Mouse (Mus musculus) induced T-regulatory cell, adult 2 months (primary cell): Measurements from ENCODE around the gene Dgki.

Experiments used
- DNase-seq: peaks from one replicate; pipeline ENCODE4 v3.0.0-alpha.2; 2012; ENCODE audit warnings: low read depth

Dgki gene

DNA sequence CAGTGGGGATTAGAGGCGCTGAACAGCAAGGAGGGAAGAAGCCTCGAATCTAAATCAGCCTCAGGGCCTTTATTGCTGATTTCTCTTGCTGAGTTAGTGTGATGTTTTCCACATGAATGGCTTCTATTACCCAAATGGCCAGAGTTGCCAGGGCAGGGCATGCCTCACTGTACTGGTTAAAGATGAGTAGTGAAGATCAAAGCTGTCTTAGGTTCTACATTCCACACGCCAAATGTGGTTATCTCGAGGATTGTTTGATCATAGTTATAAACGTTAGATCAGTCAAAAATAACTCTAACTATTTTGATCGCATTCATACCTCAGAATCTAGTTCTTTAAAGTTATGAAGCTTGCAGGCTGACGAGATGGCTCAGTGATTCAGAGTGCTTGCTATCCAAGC, 59.8 kb downstream of the Dgki start:
- DNase-seq: no peak

DNA sequence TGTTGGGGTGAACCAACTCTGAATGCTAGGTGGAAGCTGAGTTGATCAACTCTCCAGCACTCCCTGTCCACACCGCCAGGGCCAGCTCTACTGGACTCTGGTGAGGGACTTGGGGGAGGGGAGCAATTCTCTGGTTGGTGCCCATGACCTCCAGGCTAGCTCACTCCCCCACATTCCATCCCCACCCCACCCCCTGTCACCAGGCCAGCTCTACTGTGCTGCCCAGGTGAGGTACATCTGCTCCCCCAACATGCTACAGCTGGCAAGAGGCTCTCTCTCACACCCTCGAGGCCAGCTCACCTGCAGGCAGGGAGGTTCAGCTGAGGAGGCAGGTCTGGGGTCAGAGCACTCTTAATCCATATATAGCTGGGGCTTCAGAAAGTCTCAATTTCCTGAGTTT, 63.1 kb downstream of the Dgki start:
- DNase-seq: no peak

DNA sequence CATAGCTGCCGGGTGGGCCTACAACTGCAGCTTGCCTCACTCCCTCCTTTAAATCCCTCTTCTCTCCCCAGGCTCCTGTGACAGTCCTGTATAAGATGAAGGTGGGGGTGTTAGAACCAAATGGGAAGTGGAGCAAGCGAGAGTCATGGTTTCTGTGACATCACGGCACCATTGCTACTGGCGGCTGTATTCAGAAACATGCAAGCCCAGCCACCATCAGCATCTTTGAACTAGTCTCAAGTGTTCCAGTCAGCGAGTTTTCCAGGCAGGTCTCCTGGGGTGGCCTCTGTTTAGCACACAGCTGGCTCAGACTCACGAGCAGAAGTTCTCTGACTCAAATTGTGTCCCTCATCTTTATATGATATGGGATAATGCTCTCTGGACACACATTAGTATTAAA, 68.8 kb downstream of the Dgki start:
- DNase-seq: no peak

DNA sequence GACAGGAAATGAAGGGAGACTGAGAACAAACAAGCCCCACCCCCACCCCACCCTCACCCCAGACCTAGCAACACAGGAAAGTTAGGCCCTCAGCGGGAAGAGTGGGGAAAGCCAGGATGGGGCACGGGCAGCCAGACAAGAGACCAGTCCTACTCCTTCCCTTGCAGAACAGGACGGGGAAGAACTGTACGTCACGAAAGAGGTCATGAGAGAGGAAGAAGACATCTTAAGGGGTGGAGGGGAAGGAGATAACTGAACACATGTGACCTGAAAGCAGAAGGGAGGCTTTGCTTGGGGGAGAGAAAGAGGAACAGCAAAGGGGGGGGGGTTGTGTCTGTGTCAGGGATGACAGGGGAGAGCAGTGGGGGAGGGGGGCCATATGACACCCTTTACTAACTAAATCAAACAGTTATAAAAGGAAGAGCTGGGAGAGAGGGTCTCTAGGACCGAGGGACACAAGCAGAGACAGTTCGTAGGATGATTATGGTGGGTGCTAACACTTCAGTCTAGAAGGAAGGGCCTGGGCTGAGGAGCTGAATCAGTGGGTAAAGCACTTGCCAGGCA, 77.0 kb downstream of the Dgki start:
- DNase-seq: no peak

DNA sequence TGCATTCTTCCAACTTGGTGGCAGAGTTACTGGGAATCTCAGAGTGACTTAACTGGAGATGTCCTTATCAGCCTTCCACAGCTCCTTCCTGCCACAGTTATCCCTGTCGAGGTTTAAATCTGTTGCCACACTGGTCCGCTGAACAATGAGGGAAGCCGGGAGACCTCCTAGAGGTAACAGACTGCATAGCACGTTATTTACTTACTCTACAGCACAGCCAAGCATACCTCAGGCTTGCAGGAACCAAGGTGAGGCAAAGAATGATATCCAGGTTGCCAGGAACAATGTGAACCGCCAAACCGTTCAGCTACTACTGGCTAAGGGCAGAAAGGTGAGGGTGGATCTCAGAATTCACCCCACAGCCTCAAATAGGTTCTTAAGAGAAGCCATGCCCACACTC, 78.0 kb downstream of the Dgki start:
- DNase-seq: no peak

DNA sequence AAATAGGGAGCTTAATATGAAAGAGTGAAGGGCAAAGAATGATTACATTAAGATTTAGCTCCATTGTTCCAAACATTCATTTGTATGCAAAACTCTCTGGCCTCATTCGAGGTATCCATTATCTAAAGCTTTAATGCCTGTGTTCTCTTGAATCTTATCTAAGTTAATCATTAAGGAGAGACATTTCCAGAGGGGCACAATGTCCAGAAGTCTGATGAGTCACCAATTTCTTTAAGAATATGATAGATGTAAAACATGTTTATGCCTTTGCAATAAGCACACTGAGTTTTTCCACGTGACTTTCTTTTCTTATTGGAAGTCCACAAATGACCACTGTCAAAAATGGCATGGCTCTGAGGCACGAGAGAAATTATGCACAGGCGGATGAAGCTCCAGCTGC, 80.9 kb downstream of the Dgki start:
- no peak for DNase-seq

DNA sequence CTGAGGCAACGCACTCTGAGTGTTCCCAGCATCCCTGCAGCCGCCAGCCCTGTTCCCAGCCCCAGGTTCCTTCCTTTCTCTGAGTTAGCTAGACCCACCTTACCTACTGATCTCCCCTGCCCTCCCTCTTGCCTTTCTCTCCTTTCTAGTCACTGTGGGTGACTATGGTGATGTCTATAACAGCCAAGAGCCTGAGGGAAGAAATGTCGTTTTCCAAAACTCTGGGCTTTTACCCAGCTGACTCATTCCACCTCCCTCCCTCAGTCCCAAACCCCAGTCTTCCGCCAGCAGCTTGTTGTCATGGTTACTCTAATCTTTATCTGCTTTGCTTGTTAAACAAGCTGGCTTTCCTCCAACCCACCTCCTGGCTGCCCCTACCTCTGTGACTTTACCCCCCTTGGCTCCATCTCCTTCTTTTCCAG, 83.6 kb downstream of the Dgki start:
- no peak for DNase-seq

DNA sequence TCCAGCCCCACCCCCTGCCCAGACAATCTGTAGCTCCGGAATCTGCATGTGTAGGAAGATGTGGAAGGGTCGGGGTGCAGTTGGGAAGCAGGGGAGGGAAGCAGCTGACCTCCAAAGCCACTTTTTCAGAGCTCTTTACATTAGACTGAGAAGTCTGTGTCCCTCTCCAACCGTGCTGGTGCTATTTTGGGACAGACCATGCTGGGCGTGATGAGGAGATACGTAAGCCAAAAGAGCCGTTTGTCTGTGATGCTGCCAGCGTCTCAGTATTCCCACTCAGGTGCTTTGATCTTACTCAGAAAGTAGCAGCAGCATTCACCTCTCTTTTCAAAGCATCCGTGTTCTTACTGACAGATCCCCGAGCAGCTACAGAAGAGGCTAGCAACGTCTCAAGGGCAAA, 84.3 kb downstream of the Dgki start:
- DNase-seq: no peak

DNA sequence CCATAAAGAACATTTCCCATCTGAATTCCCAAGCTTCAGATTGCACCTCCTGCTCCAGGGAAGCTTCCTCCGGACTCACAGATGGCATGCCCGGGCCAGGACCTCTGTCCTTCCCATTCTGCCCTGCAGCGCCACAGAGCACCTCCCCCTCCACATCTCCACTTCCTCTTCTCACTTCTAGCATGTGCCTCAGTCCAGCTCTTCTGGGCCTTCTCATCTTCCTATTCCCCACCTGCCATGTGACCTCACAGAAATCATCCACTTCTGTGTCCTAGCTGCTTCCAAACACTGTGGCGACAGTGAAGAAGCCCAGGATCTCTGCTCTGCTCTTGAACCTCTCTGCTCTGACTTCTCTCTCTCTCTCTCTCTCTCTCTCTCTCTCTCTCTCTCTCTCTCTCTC, 87.1 kb downstream of the Dgki start:
- no peak for DNase-seq

DNA sequence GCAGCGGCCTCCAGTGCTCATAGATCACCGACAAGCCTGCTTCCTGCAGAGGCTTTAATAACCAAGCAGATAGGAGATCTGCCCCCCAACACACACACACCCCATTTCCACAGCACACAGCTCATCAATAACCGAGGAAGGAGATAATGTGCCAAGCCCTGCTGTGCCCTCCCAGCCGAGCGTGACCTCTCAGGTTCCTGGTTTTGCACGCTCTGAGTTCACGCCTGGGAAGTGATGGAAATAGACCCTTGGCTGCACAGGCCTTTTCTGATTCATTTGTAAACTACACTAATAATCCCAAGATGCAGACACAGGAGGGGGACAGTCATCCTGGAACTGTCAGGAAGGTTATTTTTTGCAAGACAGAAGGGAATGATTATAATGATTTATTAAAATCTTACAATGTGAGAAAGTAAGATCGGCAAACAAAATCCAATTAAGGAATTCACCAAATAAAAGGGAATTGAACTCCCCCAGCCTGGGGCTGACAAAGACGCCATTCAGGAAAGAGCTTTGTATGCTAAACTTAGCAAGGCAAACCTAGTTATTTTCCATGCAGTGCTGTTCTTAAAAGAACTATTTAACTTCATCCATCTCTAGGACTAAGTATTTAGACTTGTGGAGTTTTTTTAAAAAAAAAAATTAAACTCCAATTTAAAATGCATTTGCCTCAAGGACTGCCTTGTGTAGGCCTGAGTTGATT, 88.3 kb downstream of the Dgki start:
- no peak for DNase-seq

DNA sequence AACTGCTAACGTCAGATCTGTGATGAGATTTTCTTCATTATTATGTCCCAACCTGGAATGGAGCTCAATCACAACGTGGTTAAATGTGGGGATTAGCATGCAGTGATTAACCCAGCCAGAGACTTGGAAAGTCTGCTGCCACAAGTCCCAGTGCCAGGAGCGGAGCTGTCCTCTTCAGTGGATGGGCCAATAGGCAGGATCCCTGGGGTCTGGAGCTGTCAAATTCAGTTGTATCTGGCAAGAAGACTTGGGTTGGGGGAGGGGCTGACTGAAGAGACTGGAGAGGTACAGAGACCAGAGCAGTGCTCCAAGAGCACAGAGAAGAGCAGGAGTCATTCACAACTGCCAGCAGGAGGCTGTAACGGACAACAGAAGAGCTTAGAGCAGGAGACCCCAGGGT, 97.1 kb downstream of the Dgki start:
- DNase-seq: no peak

DNA sequence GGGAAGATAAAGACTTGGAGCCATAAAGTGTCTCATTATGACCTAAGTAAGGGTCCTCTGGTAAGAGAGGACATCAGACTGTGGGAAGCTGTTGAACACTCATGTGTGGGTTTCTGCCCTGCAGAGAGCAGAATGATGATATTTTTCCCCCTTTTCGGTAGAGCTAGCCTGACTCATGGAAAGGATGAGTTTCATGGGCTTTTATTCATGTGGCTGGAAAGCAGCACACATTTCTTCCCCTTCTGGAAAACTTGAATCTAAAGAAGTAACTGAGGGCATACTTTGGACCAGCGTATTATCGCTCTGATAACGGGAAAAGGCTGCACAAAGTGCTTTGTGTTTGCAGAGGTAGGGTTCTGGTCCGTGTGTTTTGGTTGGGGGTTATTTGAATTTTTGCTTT, 99.1 kb downstream of the Dgki start:
- DNase-seq: no peak

DNA sequence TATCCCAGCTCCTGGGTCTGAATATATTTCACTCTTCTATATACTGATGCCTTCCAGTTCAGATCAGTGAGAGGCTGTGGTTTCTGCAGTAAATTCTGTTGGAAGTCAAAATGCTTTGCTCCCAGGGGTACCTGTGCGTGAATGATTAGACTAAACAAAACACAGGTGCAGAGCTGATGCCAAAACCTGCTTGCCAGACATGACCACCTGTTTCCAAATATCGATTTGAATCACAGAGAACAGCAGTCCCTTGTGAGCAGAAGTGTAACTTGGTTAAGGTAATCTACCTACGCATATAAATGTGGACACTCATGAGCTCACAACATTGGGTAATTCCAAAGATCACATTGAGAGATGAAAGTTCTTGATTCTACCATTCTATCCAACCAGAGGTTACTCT, 100.5 kb downstream of the Dgki start:
- no peak for DNase-seq

DNA sequence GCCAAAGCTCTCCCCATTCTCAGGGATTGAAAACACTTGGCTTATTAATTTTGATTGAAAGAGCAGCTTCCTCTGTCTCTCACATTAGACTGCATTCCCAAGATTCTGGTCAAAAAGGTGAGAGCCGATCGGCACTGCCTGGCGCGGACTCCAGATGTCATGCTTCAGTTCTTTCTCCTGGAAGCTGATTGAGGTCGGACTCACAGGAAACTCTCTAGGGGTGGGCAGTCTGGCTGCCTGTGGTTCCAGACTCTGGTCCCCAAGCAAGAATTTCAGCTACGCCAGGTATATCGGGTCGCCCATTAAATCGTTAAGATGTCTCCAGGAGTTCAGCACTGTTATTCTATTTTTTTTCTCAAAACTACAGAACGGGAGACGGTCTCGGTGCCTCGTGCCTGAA, 102.2 kb downstream of the Dgki start:
- DNase-seq: no peak

DNA sequence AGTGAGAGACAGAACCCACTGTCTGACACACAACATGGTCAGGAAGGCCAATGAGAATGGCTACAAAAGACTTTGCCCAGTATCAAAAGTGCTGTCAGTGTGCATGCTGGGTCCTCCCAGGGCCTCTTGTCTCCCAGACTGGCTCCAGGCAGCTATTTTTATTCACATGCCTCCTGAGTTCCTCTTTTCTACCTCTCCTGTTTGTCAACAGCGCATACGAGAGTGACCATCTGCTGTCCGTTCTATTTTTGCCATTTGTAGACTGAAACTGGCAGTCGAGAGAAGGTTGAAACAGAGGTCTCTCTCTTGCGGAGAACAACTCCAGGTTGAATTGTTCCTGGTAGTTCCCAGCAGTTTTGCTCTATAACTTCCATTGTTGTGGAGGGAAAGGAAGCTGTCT, 103.1 kb downstream of the Dgki start:
- no peak for DNase-seq

DNA sequence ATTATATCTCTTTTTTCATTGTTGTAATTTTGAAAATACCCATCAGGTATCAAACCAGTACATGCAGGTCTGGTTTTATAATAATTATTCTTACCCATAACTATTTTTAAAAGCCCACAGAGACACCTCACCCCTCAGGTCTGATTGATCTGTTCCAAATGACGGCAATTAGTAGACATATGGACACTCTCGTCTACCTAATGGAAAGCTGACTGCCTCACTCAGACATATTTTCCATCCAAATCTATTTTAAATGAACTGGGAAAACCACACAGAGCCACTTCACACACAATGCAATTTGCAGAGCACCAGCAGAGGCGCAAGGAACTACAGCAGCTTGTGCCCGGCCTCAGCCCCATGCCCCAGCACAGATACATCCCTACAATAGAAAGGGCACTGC, 104.2 kb downstream of the Dgki start:
- no peak for DNase-seq

DNA sequence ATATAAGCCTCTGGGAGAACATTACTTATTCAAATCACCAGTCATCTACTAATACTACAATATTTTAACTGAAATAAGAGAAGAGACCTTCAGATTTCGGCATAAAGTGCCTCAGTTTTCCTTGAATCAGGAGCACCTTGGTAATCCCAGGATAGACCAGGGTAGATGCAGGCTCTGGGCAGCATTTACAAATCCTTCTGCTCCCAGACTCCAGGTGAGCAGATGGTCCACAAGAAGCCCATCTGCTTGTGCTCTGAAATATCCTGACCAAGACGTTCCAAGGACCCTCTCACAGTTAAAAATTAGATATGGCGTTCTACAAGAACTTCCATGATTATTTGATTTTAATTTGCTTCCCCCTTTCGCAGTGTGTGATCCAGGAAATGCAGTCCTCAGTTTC, 118.0 kb downstream of the Dgki start:
- no peak for DNase-seq

DNA sequence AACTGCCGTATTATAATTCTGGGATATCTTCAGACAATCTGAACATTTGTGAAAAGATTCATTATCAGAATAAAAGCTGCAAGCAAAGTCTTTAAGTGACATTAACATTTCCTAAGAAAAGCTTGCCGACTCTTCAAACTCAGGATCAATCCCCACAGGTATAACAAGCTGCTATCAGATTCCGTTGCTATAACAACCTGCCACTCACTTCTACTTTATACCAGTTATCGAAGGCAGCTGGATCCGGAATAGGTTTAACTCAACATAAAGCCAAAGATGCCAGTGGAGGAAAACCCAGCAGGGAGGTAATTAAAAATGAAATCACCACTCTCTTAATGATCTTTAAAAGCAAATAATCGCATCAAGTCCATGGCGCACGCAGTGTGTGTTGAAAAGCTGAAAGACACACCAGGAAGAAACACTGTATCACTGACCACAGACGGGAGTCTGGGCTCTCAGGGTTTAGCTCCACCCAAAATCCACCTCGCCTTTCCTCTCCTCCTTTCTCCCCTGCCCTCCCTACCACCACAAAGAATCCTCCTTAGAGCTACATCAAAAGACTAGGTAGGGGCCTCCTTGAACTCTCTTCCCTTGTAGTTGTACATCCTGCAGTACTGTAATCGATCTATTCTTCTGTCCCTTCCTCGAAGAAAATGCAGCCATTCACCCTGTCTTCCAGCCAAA, 128.7 kb downstream of the Dgki start:
- no peak for DNase-seq

DNA sequence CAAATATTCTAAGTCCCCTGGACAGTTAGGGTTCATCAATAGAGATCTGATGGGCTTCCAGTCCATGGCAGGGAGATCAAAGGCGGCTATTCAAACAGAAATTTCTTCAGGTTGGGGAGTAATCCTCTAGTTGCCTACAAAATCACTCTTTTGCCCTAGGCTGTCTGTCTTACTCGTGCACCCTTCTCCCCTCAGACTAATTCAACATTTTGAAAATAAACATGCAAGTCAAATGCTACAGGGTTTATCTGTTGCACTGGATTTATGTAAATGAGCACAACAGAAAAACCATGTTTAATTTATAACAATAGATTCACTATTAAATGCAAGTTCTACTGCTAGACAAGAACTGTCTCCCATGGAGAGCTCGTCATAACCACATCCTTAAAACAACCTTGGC, 141.1 kb downstream of the Dgki start:
- no peak for DNase-seq

DNA sequence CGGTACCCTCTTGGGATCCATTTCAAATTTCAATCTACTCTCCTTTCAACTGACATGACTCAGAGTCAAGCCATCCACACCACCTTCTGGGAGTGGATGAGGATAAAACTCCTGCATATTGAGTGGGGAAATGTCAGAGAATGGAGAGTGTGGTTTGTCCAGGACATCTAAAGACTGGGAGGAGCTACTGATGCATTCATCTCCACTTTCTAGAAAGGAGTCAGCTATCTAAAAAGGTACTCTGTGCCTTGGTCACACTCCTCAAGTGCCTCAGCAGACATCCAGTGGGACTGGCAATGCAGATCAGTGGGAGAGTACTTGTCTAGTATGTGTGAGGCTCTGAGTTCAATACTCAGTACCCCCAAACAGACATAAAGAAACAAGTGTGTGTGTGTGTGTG, 145.9 kb downstream of the Dgki start:
- DNase-seq: no peak

DNA sequence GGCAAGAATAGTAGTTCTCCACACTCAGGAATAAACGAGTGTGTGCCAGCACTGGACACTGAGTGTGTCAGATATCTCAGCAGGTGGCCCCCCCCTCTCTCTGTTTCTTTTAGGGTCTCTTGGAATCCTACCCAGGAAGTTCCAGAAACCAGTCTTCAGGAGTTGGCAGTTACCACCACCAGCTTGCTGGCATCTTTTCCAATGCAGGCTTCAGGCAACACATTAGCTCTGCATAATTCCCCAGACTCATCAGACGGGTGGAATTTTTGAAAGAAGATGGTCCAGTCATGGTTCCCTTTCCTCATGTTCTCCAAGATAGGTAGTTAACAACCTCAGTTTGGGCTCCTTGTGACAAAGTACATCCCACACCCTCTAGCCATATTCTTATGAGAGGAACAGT, 149.5 kb downstream of the Dgki start:
- DNase-seq: no peak

DNA sequence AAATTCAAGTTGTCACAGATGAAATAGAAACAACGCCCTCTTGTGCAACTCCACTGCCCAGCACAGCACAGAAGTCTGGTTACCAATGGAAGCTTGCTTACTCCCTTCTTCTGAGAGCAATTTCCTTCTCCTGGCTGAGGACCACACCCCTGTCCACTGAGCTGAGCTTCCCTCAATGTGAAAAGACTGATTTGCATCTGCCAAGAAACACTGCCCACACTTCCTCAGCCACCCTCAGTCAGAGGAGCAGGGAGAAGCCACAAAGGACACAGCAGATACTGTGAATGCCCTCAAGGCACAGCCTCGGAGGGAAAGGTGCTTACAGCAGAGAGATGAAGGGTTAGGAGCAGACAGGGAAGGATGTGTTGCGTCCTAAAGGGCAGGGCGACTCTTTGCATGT, 149.9 kb downstream of the Dgki start:
- no peak for DNase-seq

DNA sequence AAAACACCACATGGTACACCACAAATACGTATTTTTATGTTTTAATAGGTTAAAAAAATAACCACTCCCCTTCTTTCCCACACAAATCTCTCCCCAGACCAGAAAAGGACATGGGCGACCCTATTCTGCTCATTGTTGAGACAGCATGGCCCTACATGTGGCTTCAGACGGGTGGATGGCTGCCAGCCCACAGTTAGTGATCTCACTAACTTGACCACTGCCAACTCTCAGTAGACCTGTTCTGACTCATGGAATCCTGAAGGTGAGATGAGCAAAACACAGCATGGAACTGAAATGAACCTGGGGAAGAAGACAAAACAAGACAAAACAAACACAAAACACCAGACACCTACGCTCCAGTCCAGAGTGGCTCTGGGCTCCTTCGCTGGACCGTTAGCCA, 150.8 kb downstream of the Dgki start:
- no peak for DNase-seq
